Mouse (Mus musculus) cortical plate, adult 2 months (tissue): ENCODE data around the gene Atm. TPM values are rescaled to one million over a fixed set of nuclear protein-coding genes. Genes with fewer than 3 reads are reported as not detected.

ENCODE experiments used
- H3K27ac ChIP-seq: fragments of 200-500 bp; 2 replicates; pipeline ENCODE4 v1.5.1; 2012; ENCODE audit warnings: low read length, control low read depth, inconsistent platforms; ENCODE audit not compliant: insufficient read depth
- H3K4me1 ChIP-seq: fragments of 200-500 bp; 2 replicates; pipeline ENCODE4 v1.6.1; 2011; ENCODE audit warnings: low read length; ENCODE audit not compliant: control insufficient read depth, insufficient read depth
- H3K4me3 ChIP-seq: fragments of 200-500 bp; 2 replicates; pipeline ENCODE4 v1.5.1; 2011; ENCODE audit warnings: mild to moderate bottlenecking, low read length, control low read depth; ENCODE audit not compliant: insufficient read depth
- CTCF ChIP-seq: fragments of 200-500 bp; IDR thresholded peaks from 2 replicates; pipeline ENCODE4 v1.5.1; 2011; ENCODE audit warnings: mild to moderate bottlenecking, control low read depth, low read length; ENCODE audit not compliant: insufficient read depth; ENCODE audit errors: extremely low read depth
- POLR2A ChIP-seq: fragments of 200-500 bp; IDR thresholded peaks from 2 replicates; pipeline ENCODE4 v1.6.1; 2011; ENCODE audit warnings: mild to moderate bottlenecking, low read length, control low read depth; ENCODE audit not compliant: insufficient read depth; ENCODE audit errors: extremely low read depth
- polyA plus RNA-seq: library from polyadenylated mRNA; depleted of rRNA; stranded (reverse); fragments of >200 nt; gene quantifications from 2 replicates; pipeline ENCODE4 v1.2.3, GENCODE M21; 2012

Atm gene
- polyA plus RNA-seq, 1 experiment, result 5.3 TPM

- Histone ChIP-seq H3K27ac (no peak overlapping the region), H3K4me3 (no peak overlapping the region), H3K4me1 (no peaks in the 10 kb centered on the region)
- TF ChIP-seq POLR2A (no peak), CTCF (no peak)
These were observed 22.4 kb downstream of the Atm start for GRCm38 (mm10) chr9:53514091-53514490.

- Histone ChIP-seq H3K27ac (no peak overlapping the region), H3K4me1 (no peaks in the 10 kb centered on the region), H3K4me3 (no peak overlapping the region)
- TF ChIP-seq POLR2A (no peak), CTCF (no peak)
These were observed 28.5 kb downstream of the Atm start for GRCm38 (mm10) chr9:53508053-53508452.

GRCm38 (mm10) chr9:53485886-53486285, 50.7 kb downstream of the Atm start:
- H3K4me3 ChIP-seq, result no peak overlapping the region
- H3K27ac ChIP-seq, result no peak overlapping the region
- no peak for TF ChIP-seq POLR2A
- H3K4me1 ChIP-seq, result no peaks in the 10 kb centered on the region

GRCm38 (mm10) chr9:53472806-53473518, 63.6 kb downstream of the Atm start:
- TF ChIP-seq POLR2A (no peak), CTCF (no peak)
- H3K27ac ChIP-seq, result no peak overlapping the region
- H3K4me3 ChIP-seq, result no peak overlapping the region
- H3K4me1 ChIP-seq, result no peaks in the 10 kb centered on the region

GRCm38 (mm10) chr9:53452038-53452437, 84.5 kb downstream of the Atm start:
- H3K4me3 ChIP-seq, result no peak overlapping the region
- no peak for TF ChIP-seq POLR2A
- H3K27ac ChIP-seq, result no peak overlapping the region
- H3K4me1 ChIP-seq, result no peaks in the 10 kb centered on the region

- TF ChIP-seq POLR2A, result no peak
- Histone ChIP-seq H3K4me1 (no peaks in the 10 kb centered on the region), H3K4me3 (no peak overlapping the region), H3K27ac (no peak overlapping the region)
These were observed 85.9 kb downstream of the Atm start for GRCm38 (mm10) chr9:53450609-53451008.

- Histone ChIP-seq H3K27ac (no peak overlapping the region), H3K4me1 (no peaks in the 10 kb centered on the region), H3K4me3 (no peak overlapping the region)
- TF ChIP-seq CTCF (no peak), POLR2A (no peak)
These were observed 100.5 kb downstream of the Atm start for GRCm38 (mm10) chr9:53435830-53436570.

GRCm38 (mm10) chr9:53427638-53428037, 108.9 kb downstream of the Atm start:
- H3K27ac ChIP-seq, result no peak overlapping the region

GRCm38 (mm10) chr9:53426726-53427125, 109.8 kb downstream of the Atm start:
- Histone ChIP-seq H3K4me3 (no peak overlapping the region), H3K4me1 (no peaks in the 10 kb centered on the region), H3K27ac (no peak overlapping the region)
- TF ChIP-seq POLR2A (no peak), CTCF (no peak)

More at GRCm38 (mm10) chr9:53427638-53428037, 108.9 kb downstream of the Atm start:
- TF ChIP-seq POLR2A, result no peak
- TF ChIP-seq CTCF, result no peak
- H3K4me1 ChIP-seq, result no peaks in the 10 kb centered on the region
- no peak overlapping the region for H3K4me3 ChIP-seq
